Mouse (Mus musculus): ENCODE data around the gene Arap2.

The Arap2 gene

DNA sequence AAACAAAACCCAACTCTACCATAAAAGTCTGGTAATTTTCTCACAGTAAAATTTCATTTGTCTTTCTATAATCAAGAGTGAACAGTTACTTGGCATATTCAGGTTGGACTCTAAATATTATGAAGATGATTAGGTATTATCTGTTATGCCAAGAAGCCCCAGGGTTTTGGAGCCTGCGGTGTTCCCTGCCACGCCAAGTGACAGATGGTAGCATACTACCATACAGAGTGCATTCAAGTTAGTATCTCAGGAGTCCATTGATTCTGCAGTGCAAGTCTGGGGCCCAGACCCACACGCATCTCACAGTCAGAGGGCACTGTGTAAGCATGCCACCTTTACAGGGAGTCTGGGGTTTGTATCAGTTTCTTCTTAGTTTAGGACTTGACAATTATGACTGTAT, 129.6 kb downstream of the Arap2 start:
- DNase-seq (ENCODE audit: low spot score in 2 of 2): no peak

DNA sequence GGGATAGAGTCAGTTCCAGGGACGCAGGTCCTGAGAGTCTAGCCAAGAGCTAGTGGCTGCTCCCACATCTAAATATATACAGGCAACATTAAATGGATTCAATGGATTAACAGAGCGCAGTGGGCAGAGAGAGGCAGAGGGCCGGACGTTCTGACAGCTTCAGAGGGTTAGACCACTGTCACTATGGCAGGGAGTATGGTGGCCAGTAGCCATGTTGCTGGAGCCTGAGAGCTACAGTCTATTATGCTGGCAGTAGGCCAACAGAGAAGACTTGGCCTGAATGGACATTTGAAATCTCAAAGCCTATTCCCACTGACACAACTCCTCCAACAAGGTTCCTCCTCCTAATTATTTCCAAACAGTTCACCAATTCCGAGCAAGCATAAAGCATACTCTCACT, 137.1 kb downstream of the Arap2 start:
- DNase-seq (ENCODE audit: low spot score in 2 of 2): no peak

DNA sequence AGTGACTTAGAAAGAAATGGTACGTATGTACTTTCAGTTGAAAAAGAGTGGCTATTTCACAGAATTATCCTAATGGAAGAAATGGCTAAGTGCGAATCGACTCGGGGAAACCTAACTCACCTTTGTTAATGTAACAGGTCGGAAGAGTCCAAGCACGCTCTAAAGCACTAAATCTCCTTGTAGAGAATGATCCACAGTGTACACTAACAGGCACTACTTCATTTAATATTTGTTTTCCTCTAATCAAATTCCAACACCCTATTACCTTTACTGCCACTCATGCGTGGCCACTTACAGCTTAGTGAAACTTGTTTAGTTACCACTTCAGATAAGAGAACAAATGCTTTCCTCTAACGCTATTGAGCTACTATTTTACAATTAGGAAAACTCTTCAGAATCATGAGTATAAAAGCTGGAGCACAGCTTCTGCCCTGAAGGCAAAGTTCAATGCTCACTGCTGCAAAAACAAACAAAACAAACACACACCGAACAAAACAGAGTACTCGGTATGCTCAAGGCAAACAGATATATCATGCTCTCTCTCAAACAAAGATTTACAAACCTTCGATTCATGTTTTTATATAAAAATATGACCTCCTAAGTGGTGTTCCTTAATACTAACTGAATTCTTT, 143.0 kb downstream of the Arap2 start:
- no peak for DNase-seq (ENCODE audit: low spot score in 2 of 2)

DNA sequence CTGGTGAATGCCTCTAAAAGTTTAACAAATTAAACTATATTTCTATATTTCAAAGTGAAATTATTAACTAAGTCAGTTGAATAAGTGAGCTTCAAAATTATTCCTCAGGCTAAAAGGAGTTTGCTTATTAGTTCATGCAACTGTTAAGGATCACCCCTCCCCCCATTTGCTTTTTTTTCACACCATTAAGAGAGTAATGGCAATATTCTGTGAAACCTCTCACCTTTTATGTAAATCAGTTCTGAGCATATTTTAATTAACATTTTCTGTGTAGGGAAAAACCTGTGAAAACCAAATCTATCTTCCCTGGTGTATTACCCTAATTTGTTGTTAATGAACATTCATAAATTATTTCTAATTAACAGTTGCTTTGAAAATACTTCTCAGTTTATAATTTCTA, 147.7 kb downstream of the Arap2 start:
- DNase-seq (ENCODE audit: low spot score in 2 of 2): no peak

DNA sequence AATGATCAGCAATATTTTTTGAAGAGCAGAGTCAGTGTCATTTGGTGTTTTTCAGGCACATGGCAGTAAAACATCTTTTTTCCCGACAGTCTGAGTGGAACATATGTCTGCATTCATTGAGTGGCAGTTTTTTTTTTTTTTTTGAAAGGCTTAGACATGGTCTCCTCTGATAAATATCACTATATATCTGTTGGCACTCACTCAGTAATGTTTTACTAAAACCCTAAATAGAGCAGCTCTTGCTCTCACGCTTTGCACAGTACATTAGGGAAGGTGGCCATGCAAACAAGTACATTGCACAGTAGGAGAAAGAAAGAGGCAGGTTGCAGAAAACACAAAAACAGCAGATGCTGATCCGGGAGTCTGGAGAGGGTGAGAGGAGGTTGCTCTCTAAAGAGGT, 154.0 kb downstream of the Arap2 start:
- DNase-seq (ENCODE audit: low spot score in 2 of 2): no peak

DNA sequence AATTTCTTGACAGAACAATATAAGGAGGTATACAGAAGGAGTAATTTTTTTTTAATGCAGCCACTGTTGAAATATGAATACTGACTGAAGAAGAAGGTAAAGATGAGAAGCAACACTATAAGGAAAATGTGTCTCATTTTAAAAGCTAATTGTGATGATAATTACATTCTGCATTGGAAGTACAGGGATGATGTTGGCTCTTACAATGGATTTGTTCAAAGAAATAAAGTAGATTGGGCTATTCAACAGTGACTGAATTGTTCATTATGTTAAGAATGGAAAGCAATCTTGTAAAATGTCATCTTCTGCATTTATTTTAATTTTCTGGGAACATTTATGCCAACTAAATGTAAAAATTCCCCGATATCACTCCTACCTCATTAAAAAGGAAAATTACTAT, 178.6 kb downstream of the Arap2 start:
- DNase-seq (ENCODE audit: low spot score in 2 of 2): no peak

DNA sequence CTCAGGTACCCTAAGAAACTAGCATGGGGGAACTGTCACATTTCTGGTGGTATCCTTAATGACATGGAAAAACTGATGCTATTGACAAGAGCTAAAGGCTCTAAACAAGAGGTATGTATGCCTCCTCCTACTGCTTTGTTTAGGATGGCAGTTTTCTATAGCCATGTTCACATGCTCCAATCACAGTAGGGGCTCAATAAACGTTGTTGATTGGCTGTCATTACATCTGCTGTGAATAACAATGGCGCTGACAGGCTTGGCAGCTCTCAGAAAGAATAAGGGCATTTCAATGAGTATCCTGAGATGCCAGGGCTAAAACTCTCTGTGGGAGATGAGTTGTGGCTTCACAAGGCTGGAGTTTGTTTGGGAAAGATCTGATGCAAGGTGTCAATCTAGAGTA, 183.3 kb downstream of the Arap2 start:
- DNase-seq (ENCODE audit: low spot score in 2 of 2): no peak

DNA sequence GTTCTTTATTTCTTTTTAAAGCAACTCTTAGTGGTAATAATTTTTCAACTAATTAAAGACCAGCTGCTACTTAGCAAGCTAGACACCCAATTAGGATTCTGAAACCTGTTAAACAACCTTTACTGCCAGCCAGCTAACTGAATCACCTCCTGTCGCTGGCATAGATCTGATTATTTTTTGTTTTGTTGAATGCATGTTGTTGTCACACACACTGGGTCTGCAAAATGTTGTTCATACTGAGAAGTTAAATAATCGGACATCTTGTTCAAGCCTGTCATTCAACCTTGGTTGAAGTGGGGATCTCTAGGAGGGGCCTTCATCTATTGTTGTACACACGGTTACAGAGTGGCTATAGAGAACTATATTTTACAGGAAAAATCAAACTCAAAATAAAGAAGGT, 184.3 kb downstream of the Arap2 start:
- DNase-seq (ENCODE audit: low spot score in 2 of 2): no peak

DNA sequence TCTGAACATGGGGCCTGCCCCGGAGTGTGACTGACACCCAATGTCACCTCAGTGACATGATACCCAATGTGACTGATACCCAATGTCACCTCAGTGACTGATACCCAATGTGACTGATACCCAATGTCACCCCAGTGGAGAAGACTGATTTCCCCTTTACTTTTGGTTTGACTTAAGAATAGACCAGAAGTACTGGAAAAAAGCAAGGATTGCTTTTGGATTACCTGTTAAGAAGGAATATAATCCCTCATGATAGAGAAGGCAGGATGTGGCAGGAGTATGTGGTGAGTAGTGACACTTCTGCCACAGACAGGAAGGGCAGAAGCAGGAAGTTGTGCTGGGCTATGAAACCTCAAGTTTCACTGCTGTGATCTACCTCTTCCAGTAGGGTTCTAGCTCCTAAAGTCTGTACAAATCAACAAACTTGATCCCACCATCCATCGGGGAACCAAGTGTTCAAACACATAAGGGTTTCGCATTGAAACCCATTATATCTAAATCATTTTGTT, 191.6 kb downstream of the Arap2 start:
- DNase-seq (ENCODE audit: low spot score in 2 of 2): no peak

Data from right cerebral cortex, adult 2 months (tissue).